Mouse (Mus musculus) bone marrow, adult 2 months (tissue): ENCODE measurements around the gene Gm8947.

Source experiments
- CTCF ChIP-seq: fragments of 200-500 bp; IDR thresholded peaks from 2 replicates; pipeline ENCODE4 v1.5.1; 2011; ENCODE audit warnings: low read length, control low read depth; ENCODE audit not compliant: control insufficient read depth, insufficient read depth
- POLR2A ChIP-seq: fragments of 200-500 bp; IDR thresholded peaks from 2 replicates; pipeline ENCODE4 v1.6.1; 2011; ENCODE audit warnings: low read depth, mild to moderate bottlenecking, control low read depth, low read length, borderline replicate concordance; ENCODE audit not compliant: control insufficient read depth

- TF ChIP-seq CTCF: no peak
- TF ChIP-seq POLR2A: no peak
These were observed 27.9 kb downstream of the Gm8947 start for GRCm38 (mm10) chr1:151220098-151220497.
